Comparison of ENCODE assay signal across 11 mouse cellular contexts in genomic region chr9:65372449-65372848, GRCm38 (mm10). TPM values are rescaled to one million over a fixed set of nuclear protein-coding genes. Genes with fewer than 3 reads are reported as not detected.
DNase-seq lines count a peak whose midpoint lies in the region.
"Had no signal": no experiment of that assay in that cellular context is flagged by ENCODE, and none has a peak within 500 bp of the region (broad histone marks: within the 10 kb centered on the region; RNA-seq: fewer than 3 reads in every experiment).

No protein-coding gene starts in this region.

- H3K36me3 ChIP-seq in heart, embryonic 10.5 days, result peaks cover 20% of the 10 kb centered on the region

- peak; percentile 27 to 66 for DNase-seq in heart, adult 18-20 months
- DNase-seq in heart, embryonic 10.5 days (ENCODE audit: low spot score), result no peak
- peak; percentile 79 for DNase-seq in testis, postnatal 10 days (ENCODE audit: low spot score)
- no peak for DNase-seq in testis, postnatal 14 days (ENCODE audit: low spot score)
- DNase-seq in kidney, postnatal 36 days, result peak; percentile 59 to 82
- peak; percentile 32 to 41 for DNase-seq in thymus, postnatal 36 days
- DNase-seq in urinary bladder, postnatal 4 days (ENCODE audit: low spot score in 2 of 2), result no peak
- DNase-seq in right cerebral cortex, postnatal 36 days (ENCODE audit: low spot score in 2 of 2), result no peak

- H3K4me1 ChIP-seq in heart, embryonic 10.5 days, result peaks cover 13% of the 10 kb centered on the region; the same call in 1 of the 2 replicates

- H3K27ac ChIP-seq in heart, embryonic 10.5 days, result no peak overlapping the region
- H3K27ac ChIP-seq: heart, embryonic 13.5 days had no signal

- no peaks in the 10 kb centered on the region for H3K27me3 ChIP-seq in heart, embryonic 10.5 days (ENCODE audit: insufficient read depth, poor library complexity, severe bottlenecking)
- H3K27me3 ChIP-seq: heart, embryonic 13.5 days had no signal

- no peak overlapping the region for H3K4me3 ChIP-seq in heart, embryonic 10.5 days
- H3K4me3 ChIP-seq: heart, embryonic 13.5 days had no signal

- 67% methylated on average over 4 of the region's 4 CpGs for WGBS in heart, embryonic 10.5 days

- no peaks in the 10 kb centered on the region for H3K9me3 ChIP-seq in heart, embryonic 10.5 days
- H3K9me3 ChIP-seq: heart, embryonic 13.5 days had no signal

RNA-seq across cellular contexts. Expression of gene Ubap1l, which starts 11.6 kb away (rescaled TPM):
- not detected for total RNA-seq in heart, adult 18-20 months (2021)
- polyA plus RNA-seq in heart, embryonic 10.5 days (2016; fragmentation: Nextera tagmentation; extraction: Ambion mirVana), result 0.27 and 0.38 TPM in 2 replicates
- polyA plus RNA-seq: heart, embryonic 13.5 days had no signal

RNA-seq across cellular contexts. Expression of gene Kbtbd13, which starts 19.0 kb away (rescaled TPM):
- 1 to 10 TPM; 1.5 to 1.6 TPM for total RNA-seq in heart, adult 18-20 months (2021)
- 1.4 and 2.1 TPM in 2 replicates for polyA plus RNA-seq in heart, embryonic 10.5 days (2016; fragmentation: Nextera tagmentation; extraction: Ambion mirVana)
- total RNA-seq: neutrophil, adult 5-6 weeks had no signal

RNA-seq across cellular contexts. Expression of gene Rasl12, which starts 25.9 kb away (rescaled TPM):
- total RNA-seq in heart, adult 18-20 months (2021), result 1 to 10 TPM; 5.6 to 6.4 TPM
- 1.9 and 3.9 TPM in 2 replicates for polyA plus RNA-seq in heart, embryonic 10.5 days (2016; fragmentation: Nextera tagmentation; extraction: Ambion mirVana)
- total RNA-seq: neutrophil, adult 5-6 weeks had no signal

RNA-seq across cellular contexts. Expression of gene Pdcd7, which starts 26.5 kb away (rescaled TPM):
- total RNA-seq in heart, adult 18-20 months (2021), result 10 to 100 TPM; 14.4 to 18.4 TPM
- 5.6 and 7.8 TPM in 2 replicates for polyA plus RNA-seq in heart, embryonic 10.5 days (2016; fragmentation: Nextera tagmentation; extraction: Ambion mirVana)

RNA-seq across cellular contexts. Expression of gene Slc51b, which starts 50.3 kb away (rescaled TPM):
- total RNA-seq in heart, adult 18-20 months (2021), result not detected
- polyA plus RNA-seq in heart, embryonic 10.5 days (2016; fragmentation: Nextera tagmentation; extraction: Ambion mirVana), result not detected in 2 replicates
- total RNA-seq: neutrophil, adult 5-6 weeks had no signal
- polyA plus RNA-seq: heart, embryonic 13.5 days; limb, embryonic 14.5 days had no signal

Comparison
In these comparisons a context has a peak if more than half of its experiments do, and no peak if none do; other contexts are left out.
1. DNase-seq: peak in heart, adult 18-20 months (2 of 2), testis, postnatal 10 days (single experiment), kidney, postnatal 36 days (2 of 2) and thymus, postnatal 36 days (2 of 2); none in heart, embryonic 10.5 days (single experiment), testis, postnatal 14 days (single experiment), urinary bladder, postnatal 4 days (0 of 2) and right cerebral cortex, postnatal 36 days (0 of 2).